Mouse (Mus musculus): ENCODE measurements around the gene Gm49354. TPM values are rescaled to one million over a fixed set of nuclear protein-coding genes. Genes with fewer than 3 reads are reported as not detected.

Gm49354 gene
- polyA plus RNA-seq, 1 experiment from 2014 or later, result not detected

GRCm38 (mm10) chr13:59771257-59771656, 10.8 kb downstream of the Gm49354 start:
- Histone ChIP-seq H3K9ac (ENCODE audit: low read length) (no peak overlapping the region), H3K36me3 (ENCODE audit: control insufficient read depth, insufficient read depth, low read length) (peaks cover 9% of the 10 kb centered on the region; the same call in 1 of the 2 replicates), H3K4me3 (ENCODE audit: low read depth, low read length) (no peak overlapping the region), H3K4me2 (replicated peaks; ENCODE audit: low read depth) (peak overlapping the region; percentile 59; the same call in 1 of the 2 replicates), H3K27me3 (ENCODE audit: control insufficient read depth, insufficient read depth, low read length) (no peaks in the 10 kb centered on the region), H3K27ac (replicated peaks) (peak overlapping the region; percentile 97), H3K9me3 (ENCODE audit: control insufficient read depth, low read length) (no peaks in the 10 kb centered on the region), H3K4me1 (replicated peaks; ENCODE audit: control insufficient read depth, insufficient read depth) (peaks cover 6% of the 10 kb centered on the region)
- DNase-seq (ENCODE audit: low spot score) (peak; percentile 77), ATAC-seq (ENCODE audit: low FRiP score, low TSS enrichment) (peak; percentile 24; the same call in 1 of the 2 replicates)
- no peak; the same call in 1 of the 2 replicates for TF ChIP-seq CTCF (IDR thresholded peaks at IDR 0.05; ENCODE audit: low read depth)
- 8% methylated on average over 9 of the region's 9 CpGs for WGBS

GRCm38 (mm10) chr13:59770847-59771246, 11.2 kb downstream of the Gm49354 start:
- ATAC-seq (ENCODE audit: low FRiP score, low TSS enrichment) (no peak), DNase-seq (ENCODE audit: low spot score) (no peak)
- H3K27ac ChIP-seq (replicated peaks), result peak overlapping the region; percentile 97
- H3K36me3 ChIP-seq (ENCODE audit: control insufficient read depth, insufficient read depth, low read length), result peaks cover 9% of the 10 kb centered on the region; the same call in 1 of the 2 replicates
- 0 out of 2 replicates have a peak overlapping the region, but pooled peaks have one; percentile 2 for H3K9ac ChIP-seq (ENCODE audit: low read length)
- H3K9me3 ChIP-seq (ENCODE audit: control insufficient read depth, low read length), result no peaks in the 10 kb centered on the region
- H3K4me3 ChIP-seq (ENCODE audit: low read depth, low read length), result no peak overlapping the region
- peaks cover 6% of the 10 kb centered on the region for H3K4me1 ChIP-seq (replicated peaks; ENCODE audit: control insufficient read depth, insufficient read depth)
- 42% methylated on average over 9 of the region's 9 CpGs for WGBS
- no peak for TF ChIP-seq EP300 (optimal IDR thresholded peaks at IDR 0.05)
- TF ChIP-seq CTCF (IDR thresholded peaks at IDR 0.05; ENCODE audit: low read depth), result no peak
- H3K4me2 ChIP-seq (replicated peaks; ENCODE audit: low read depth), result peak overlapping the region; percentile 59
- H3K27me3 ChIP-seq (ENCODE audit: control insufficient read depth, insufficient read depth, low read length), result no peaks in the 10 kb centered on the region

GRCm38 (mm10) chr13:59770164-59770562, 11.9 kb downstream of the Gm49354 start:
- Histone ChIP-seq H3K9ac (ENCODE audit: low read length) (peak overlapping the region; percentile 56), H3K27ac (replicated peaks) (peak overlapping the region; percentile 97), H3K36me3 (ENCODE audit: control insufficient read depth, insufficient read depth, low read length) (peaks cover 6% of the 10 kb centered on the region; the same call in 1 of the 2 replicates), H3K27me3 (ENCODE audit: control insufficient read depth, insufficient read depth, low read length) (no peaks in the 10 kb centered on the region), H3K9me3 (ENCODE audit: control insufficient read depth, low read length) (no peaks in the 10 kb centered on the region), H3K4me2 (replicated peaks; ENCODE audit: low read depth) (peak overlapping the region; percentile 59), H3K4me3 (ENCODE audit: low read depth, low read length) (peak overlapping the region; percentile 85), H3K4me1 (replicated peaks; ENCODE audit: control insufficient read depth, insufficient read depth) (peaks cover 6% of the 10 kb centered on the region)
- TF ChIP-seq EP300 (optimal IDR thresholded peaks at IDR 0.05), result peak; percentile 75
- TF ChIP-seq CTCF (IDR thresholded peaks at IDR 0.05; ENCODE audit: low read depth), result peak; percentile 56
- DNase-seq (ENCODE audit: low spot score) (peak; percentile 87), ATAC-seq (ENCODE audit: low FRiP score, low TSS enrichment) (peak; percentile 73)
- under 1% methylated on average over 28 of the region's 28 CpGs for WGBS

- peaks cover 6% of the 10 kb centered on the region for H3K4me1 ChIP-seq (replicated peaks; ENCODE audit: control insufficient read depth, insufficient read depth)
- H3K9me3 ChIP-seq (ENCODE audit: control insufficient read depth, low read length), result no peaks in the 10 kb centered on the region
- no peaks in the 10 kb centered on the region for H3K27me3 ChIP-seq (ENCODE audit: control insufficient read depth, insufficient read depth, low read length)
- TF ChIP-seq CTCF (IDR thresholded peaks at IDR 0.05; ENCODE audit: low read depth), result no peak
- H3K36me3 ChIP-seq (ENCODE audit: control insufficient read depth, insufficient read depth, low read length), result peaks cover 6% of the 10 kb centered on the region; the same call in 1 of the 2 replicates
- DNase-seq (ENCODE audit: low spot score) (peak; percentile 99), ATAC-seq (ENCODE audit: low FRiP score, low TSS enrichment) (peak; percentile 96)
- H3K4me2 ChIP-seq (replicated peaks; ENCODE audit: low read depth), result peak within 1 kb of the TSS; percentile 74
- H3K4me3 ChIP-seq (ENCODE audit: low read depth, low read length), result peak within 1 kb of the TSS; percentile 85
- WGBS, result under 1% methylated on average over 89 of the region's 91 CpGs
- H3K27ac ChIP-seq (replicated peaks), result peak within 1 kb of the TSS; percentile 97
- peak within 1 kb of the TSS; percentile 88 for H3K9ac ChIP-seq (ENCODE audit: low read length)
Measured at GRCm38 (mm10) chr13:59769296-59770163, 12.5 kb downstream of the Gm49354 start, which contains the start of gene Isca1. Gene Isca1, minus strand, starts transcription at chr13:59769810.

GRCm38 (mm10) chr13:59768531-59768930, 13.5 kb downstream of the Gm49354 start:
- peak overlapping the region; percentile 85 for H3K4me3 ChIP-seq (ENCODE audit: low read depth, low read length)
- TF ChIP-seq CTCF (IDR thresholded peaks at IDR 0.05; ENCODE audit: low read depth), result no peak
- TF ChIP-seq EP300 (optimal IDR thresholded peaks at IDR 0.05), result no peak
- ATAC-seq (ENCODE audit: low FRiP score, low TSS enrichment) (no peak), DNase-seq (ENCODE audit: low spot score) (peak; percentile 36)
- H3K27me3 ChIP-seq (ENCODE audit: control insufficient read depth, insufficient read depth, low read length), result no peaks in the 10 kb centered on the region
- peak overlapping the region; percentile 74 for H3K4me2 ChIP-seq (replicated peaks; ENCODE audit: low read depth)
- peaks cover 6% of the 10 kb centered on the region for H3K4me1 ChIP-seq (replicated peaks; ENCODE audit: control insufficient read depth, insufficient read depth)
- H3K27ac ChIP-seq (replicated peaks), result peak overlapping the region; percentile 45; the same call in 1 of the 2 replicates
- peak overlapping the region; percentile 88 for H3K9ac ChIP-seq (ENCODE audit: low read length)
- 19% methylated on average over 13 of the region's 13 CpGs for WGBS
- no peaks in the 10 kb centered on the region for H3K9me3 ChIP-seq (ENCODE audit: control insufficient read depth, low read length)
- peaks cover 6% of the 10 kb centered on the region; the same call in 1 of the 2 replicates for H3K36me3 ChIP-seq (ENCODE audit: control insufficient read depth, insufficient read depth, low read length)
